Mouse (Mus musculus) heart, embryonic 12.5 days (tissue): Measurements from ENCODE around the gene Ankzf1. TPM values are rescaled to one million over a fixed set of nuclear protein-coding genes. Genes with fewer than 3 reads are reported as not detected.

ENCODE experiments used
- ATAC-seq: fragments of 200-750 bp; cut with Nextera tagmentation; 2 replicates; pipeline ENCODE4 v1.8.0; 2017; ENCODE audit warnings: moderate TSS enrichment, moderate library complexity; ENCODE audit not compliant: insufficient number of reproducible peaks, low FRiP score
- H3K27ac ChIP-seq: fragments of 300-500 bp; sonication (generic); 2 replicates; pipeline ENCODE4 v1.5.1; 2016; ENCODE audit warnings: mild to moderate bottlenecking, moderate library complexity; ENCODE audit not compliant: poor library complexity, severe bottlenecking
- H3K27me3 ChIP-seq: fragments of 300-500 bp; sonication (generic); replicated peaks from 2 replicates; pipeline ENCODE4 v1.6.1; 2016; ENCODE audit warnings: mild to moderate bottlenecking, moderate library complexity
- H3K36me3 ChIP-seq: fragments of 300-500 bp; sonication (generic); 2 replicates; pipeline ENCODE4 v1.6.1; 2016; ENCODE audit warnings: mild to moderate bottlenecking, moderate library complexity
- H3K4me1 ChIP-seq: fragments of 300-500 bp; sonication (generic); replicated peaks from 2 replicates; pipeline ENCODE4 v1.6.1; 2016; ENCODE audit warnings: mild to moderate bottlenecking
- H3K4me2 ChIP-seq: fragments of 300-500 bp; sonication (generic); 2 replicates; pipeline ENCODE4 v1.6.1; 2016; ENCODE audit warnings: mild to moderate bottlenecking, moderate library complexity
- H3K4me3 ChIP-seq: fragments of 300-500 bp; sonication (generic); 2 replicates; pipeline ENCODE4 v1.5.1; 2016; ENCODE audit warnings: mild to moderate bottlenecking
- H3K9ac ChIP-seq: fragments of 300-500 bp; sonication (generic); 2 replicates; pipeline ENCODE4 v1.6.1; 2016; ENCODE audit warnings: mild to moderate bottlenecking, moderate library complexity
- H3K9me3 ChIP-seq: fragments of 300-500 bp; sonication (generic); replicated peaks from 2 replicates; pipeline ENCODE4 v1.6.1; 2016; ENCODE audit warnings: mild to moderate bottlenecking, moderate library complexity
- WGBS: fragments of 180-500 bp; shearing (Covaris S2); methylation state at CpG from one replicate; pipeline ENCODE4 v1.1.7; 2016; 5-methylcytosine and 5-hydroxymethylcytosine counted together
- polyA plus RNA-seq: library from polyadenylated mRNA; unstranded; fragments of >200 nt; fragmentation: Nextera tagmentation; extraction: Ambion mirVana; gene quantifications from 2 replicates; pipeline ENCODE4 v1.2.1, GENCODE M21; 2016

The Ankzf1 gene
- 26.7 and 29.3 TPM in 2 replicates for polyA plus RNA-seq

GRCm38 (mm10) chr1:75191622-75192402 lies at the start of gene Ankzf1, which contains the start of gene Atg9a:
Ankzf1 (plus strand) TSS chr1:75192151.
Atg9a (minus strand) TSS chr1:75192196.
- peaks cover 37% of the 10 kb centered on the region for H3K36me3 ChIP-seq

GRCm38 (mm10) chr1:75142301-75143261 lies 49.4 kb upstream of the Ankzf1 start, which contains the start of the genes Cnppd1 and Retreg2:
Cnppd1 (minus strand) TSS chr1:75142711.
Retreg2 (plus strand) TSS chr1:75142778.
- Histone ChIP-seq H3K36me3 (peaks cover 55% of the 10 kb centered on the region), H3K4me2 (peak within 1 kb of the TSS; percentile 74), H3K9ac (peak within 1 kb of the TSS; percentile 96), H3K27me3 (no peaks in the 10 kb centered on the region), H3K9me3 (no peaks in the 10 kb centered on the region), H3K27ac (peak within 1 kb of the TSS; percentile 96), H3K4me3 (peak within 1 kb of the TSS; percentile 85), H3K4me1 (peaks cover 19% of the 10 kb centered on the region)
- ATAC-seq, result peak; percentile 91
- WGBS, result under 1% methylated on average over 88 of the region's 91 CpGs

More at GRCm38 (mm10) chr1:75191622-75192402, at the start of gene Ankzf1, which contains the start of gene Atg9a:
- peak within 1 kb of the TSS; percentile 90 for H3K27ac ChIP-seq
- H3K9ac ChIP-seq, result peak within 1 kb of the TSS; percentile 87
- WGBS, result under 1% methylated on average over 56 of the region's 56 CpGs
- peak within 1 kb of the TSS; percentile 85 for H3K4me3 ChIP-seq
- ATAC-seq, result peak; percentile 98
- H3K4me1 ChIP-seq, result peaks cover 22% of the 10 kb centered on the region
- H3K27me3 ChIP-seq, result no peaks in the 10 kb centered on the region
- H3K9me3 ChIP-seq, result no peaks in the 10 kb centered on the region
- peak within 1 kb of the TSS; percentile 81 for H3K4me2 ChIP-seq

DNA sequence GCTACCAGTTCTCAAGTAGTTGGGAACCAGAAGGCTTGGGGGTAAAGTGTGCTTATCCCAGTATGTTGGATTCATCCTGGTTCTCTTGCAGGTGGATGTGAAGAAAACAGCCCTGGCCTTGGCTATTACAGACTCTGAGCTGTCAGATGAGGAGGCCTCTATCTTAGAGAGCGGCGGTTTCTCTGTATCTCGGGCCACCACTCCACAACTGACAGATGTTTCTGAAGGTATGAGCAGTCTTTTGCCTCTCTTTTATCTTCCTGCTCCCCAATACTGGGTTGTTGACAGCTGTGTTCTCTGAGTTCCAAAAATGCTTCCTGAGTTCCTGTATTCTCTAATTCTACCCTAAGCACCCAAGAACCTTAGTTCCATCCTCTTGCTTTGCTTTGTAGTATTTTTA lies 46.4 kb upstream of the Ankzf1 start:
- Histone ChIP-seq H3K4me2 (no peak overlapping the region), H3K27me3 (no peaks in the 10 kb centered on the region), H3K4me3 (no peak overlapping the region), H3K9ac (no peak overlapping the region), H3K4me1 (peaks cover 14% of the 10 kb centered on the region), H3K9me3 (no peaks in the 10 kb centered on the region), H3K36me3 (peaks cover 57% of the 10 kb centered on the region), H3K27ac (no peak overlapping the region)
- WGBS, result 86% methylated on average over 3 of the region's 3 CpGs
- no peak for ATAC-seq

DNA sequence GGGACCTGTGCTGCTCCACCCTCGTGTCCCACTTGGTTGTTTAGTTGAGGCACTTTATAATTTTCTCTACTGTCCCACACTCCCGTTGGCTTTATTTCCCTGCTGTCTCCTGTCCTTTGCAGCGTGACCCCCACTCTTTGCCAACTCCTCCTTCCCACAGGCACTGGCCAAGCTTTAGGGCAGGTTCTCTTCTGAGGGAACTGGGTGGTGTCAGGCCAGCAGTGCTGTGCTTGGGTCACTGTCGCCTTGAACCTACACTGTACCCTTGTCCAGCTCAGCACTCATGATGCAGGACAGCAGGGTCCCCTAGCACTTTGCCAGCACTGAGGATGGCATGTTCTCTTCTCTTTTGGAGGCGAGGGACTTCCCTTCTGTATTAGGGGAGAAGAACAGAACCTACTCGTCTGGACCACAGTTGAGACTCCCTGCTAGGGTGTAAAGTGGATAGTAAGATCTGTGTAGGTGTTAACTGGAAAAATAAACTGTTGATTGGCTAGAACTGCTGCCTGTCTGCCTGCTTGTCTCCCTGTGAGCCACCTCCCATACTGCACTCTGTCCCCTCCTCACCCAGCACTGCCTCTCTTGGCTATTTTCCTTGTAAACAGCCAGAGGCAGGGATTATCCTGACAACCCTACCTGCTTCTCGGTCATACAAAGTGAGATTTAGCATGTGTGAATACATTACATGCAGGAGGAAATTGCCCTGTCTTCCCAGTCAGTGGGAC lies 44.4 kb upstream of the Ankzf1 start:
- Histone ChIP-seq H3K27me3 (no peaks in the 10 kb centered on the region), H3K4me1 (peaks cover 8% of the 10 kb centered on the region), H3K9ac (no peak overlapping the region), H3K4me2 (no peak overlapping the region), H3K27ac (no peak overlapping the region), H3K9me3 (no peaks in the 10 kb centered on the region), H3K36me3 (peaks cover 57% of the 10 kb centered on the region), H3K4me3 (no peak overlapping the region)
- 66% methylated on average over 7 of the region's 7 CpGs for WGBS
- no peak for ATAC-seq

DNA sequence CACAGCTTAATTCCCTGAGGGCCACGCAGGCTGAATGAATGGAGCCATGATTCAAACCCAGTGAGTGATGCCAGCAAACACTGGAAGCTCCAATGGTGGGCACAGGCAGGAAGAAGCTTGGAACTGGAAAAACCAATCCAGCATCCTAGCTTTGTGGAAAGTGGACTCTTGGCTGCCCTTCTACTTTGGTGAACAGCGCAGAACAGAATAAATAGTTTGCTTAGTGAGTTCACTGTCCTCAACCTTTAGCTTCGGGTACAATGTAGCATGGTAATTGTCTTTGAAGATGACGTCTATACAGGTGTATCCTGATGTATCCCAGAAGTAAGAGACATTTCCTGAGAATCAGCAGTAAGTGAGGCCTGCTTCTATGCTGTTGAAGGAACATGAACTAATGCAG lies 43.2 kb upstream of the Ankzf1 start:
- no peak overlapping the region for H3K9ac ChIP-seq
- peaks cover 3% of the 10 kb centered on the region for H3K4me1 ChIP-seq
- ATAC-seq, result no peak
- H3K4me2 ChIP-seq, result no peak overlapping the region
- no peak overlapping the region for H3K4me3 ChIP-seq
- no peak overlapping the region for H3K27ac ChIP-seq
- H3K36me3 ChIP-seq, result peaks cover 57% of the 10 kb centered on the region
- no peaks in the 10 kb centered on the region for H3K27me3 ChIP-seq
- no peaks in the 10 kb centered on the region for H3K9me3 ChIP-seq
- 87% methylated on average over 4 of the region's 4 CpGs for WGBS

- Histone ChIP-seq H3K27me3 (no peaks in the 10 kb centered on the region), H3K4me2 (no peak overlapping the region), H3K27ac (no peak overlapping the region), H3K36me3 (no peaks in the 10 kb centered on the region), H3K9ac (no peak overlapping the region), H3K4me1 (no peaks in the 10 kb centered on the region), H3K4me3 (no peak overlapping the region), H3K9me3 (no peaks in the 10 kb centered on the region)
- ATAC-seq, result no peak
- WGBS, result 38% methylated on average over 3 of the region's 3 CpGs
Observed at GRCm38 (mm10) chr1:75155837-75156236, 36.1 kb upstream of the Ankzf1 start.

GRCm38 (mm10) chr1:75158990-75159389 lies 33.0 kb upstream of the Ankzf1 start:
- H3K36me3 ChIP-seq, result no peaks in the 10 kb centered on the region
- H3K4me1 ChIP-seq, result no peaks in the 10 kb centered on the region
- no peaks in the 10 kb centered on the region for H3K27me3 ChIP-seq
- no peak overlapping the region for H3K9ac ChIP-seq
- no peaks in the 10 kb centered on the region for H3K9me3 ChIP-seq
- H3K27ac ChIP-seq, result no peak overlapping the region
- H3K4me3 ChIP-seq, result no peak overlapping the region
- no peak overlapping the region for H3K4me2 ChIP-seq
- ATAC-seq, result no peak

DNA sequence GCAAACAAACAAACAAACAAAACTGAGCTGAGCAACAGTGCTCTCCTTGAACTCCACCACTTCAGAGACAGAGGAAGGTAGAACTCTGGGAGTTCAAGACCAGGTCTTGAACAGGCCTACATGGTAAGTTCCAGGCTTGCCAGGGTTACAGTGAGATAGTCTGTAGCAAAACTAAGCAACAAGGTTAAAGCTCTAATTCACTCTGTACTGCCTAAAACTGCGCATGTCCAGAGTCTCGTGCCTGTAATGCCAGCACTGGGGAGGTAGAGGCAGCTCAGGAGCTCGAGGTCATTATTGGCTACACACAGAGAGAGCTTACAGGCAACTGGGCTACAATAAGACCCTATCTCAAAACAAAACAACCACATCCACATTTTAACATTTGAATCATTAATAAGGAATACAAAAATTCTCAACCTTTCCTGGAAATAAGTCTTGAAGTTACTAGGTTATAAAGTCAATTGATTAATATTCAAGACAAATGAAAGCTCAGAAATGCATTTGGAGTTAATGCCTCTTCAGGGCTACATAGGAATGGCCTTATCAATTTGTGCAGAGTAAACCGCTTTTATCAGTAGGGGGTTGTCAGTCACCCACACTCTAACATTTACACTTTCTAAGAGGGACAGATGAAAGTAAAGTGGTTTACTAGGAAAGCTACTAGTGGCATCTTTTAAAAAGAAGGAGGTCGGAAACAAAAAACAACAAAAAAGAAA lies 32.3 kb upstream of the Ankzf1 start:
- ATAC-seq, result no peak
- 38% methylated on average over 5 of the region's 5 CpGs for WGBS
- no peak overlapping the region for H3K4me2 ChIP-seq
- no peaks in the 10 kb centered on the region for H3K36me3 ChIP-seq
- no peaks in the 10 kb centered on the region for H3K27me3 ChIP-seq
- H3K9ac ChIP-seq, result no peak overlapping the region
- no peak overlapping the region for H3K27ac ChIP-seq
- no peak overlapping the region for H3K4me3 ChIP-seq
- H3K4me1 ChIP-seq, result no peaks in the 10 kb centered on the region
- H3K9me3 ChIP-seq, result no peaks in the 10 kb centered on the region

DNA sequence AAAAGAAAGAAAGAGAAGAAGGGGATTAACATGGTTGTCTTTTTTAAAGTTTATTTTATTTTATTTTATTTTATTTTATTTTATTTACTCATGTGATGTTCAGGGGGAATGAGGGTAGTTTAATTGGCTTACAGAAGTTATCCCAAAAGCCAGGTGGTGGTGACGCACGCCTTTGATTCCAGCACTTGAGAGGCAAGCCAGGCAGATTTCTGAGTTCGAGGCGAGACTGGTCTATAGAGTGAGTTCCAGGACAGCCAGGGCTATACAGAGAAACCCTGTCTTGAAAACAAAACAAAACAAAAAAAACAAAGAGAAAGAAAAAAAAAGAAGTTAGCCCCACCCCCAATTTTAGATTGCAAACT lies 31.7 kb upstream of the Ankzf1 start:
- ATAC-seq, result no peak
- H3K9me3 ChIP-seq, result no peaks in the 10 kb centered on the region
- no peaks in the 10 kb centered on the region for H3K4me1 ChIP-seq
- H3K4me3 ChIP-seq, result no peak overlapping the region
- H3K27ac ChIP-seq, result no peak overlapping the region
- H3K9ac ChIP-seq, result no peak overlapping the region
- H3K36me3 ChIP-seq, result no peaks in the 10 kb centered on the region
- no peak overlapping the region for H3K4me2 ChIP-seq
- no peaks in the 10 kb centered on the region for H3K27me3 ChIP-seq
- WGBS, result 59% methylated on average over 4 of the region's 4 CpGs

GRCm38 (mm10) chr1:75168093-75168471 lies 23.9 kb upstream of the Ankzf1 start:
- peak overlapping the region; percentile 15; the same call in 1 of the 2 replicates for H3K27ac ChIP-seq
- peak overlapping the region; percentile 72 for H3K4me2 ChIP-seq
- H3K36me3 ChIP-seq, result peaks cover 34% of the 10 kb centered on the region
- peak; percentile 18 for ATAC-seq
- peak overlapping the region; percentile 72; the same call in 1 of the 2 replicates for H3K9ac ChIP-seq
- no peaks in the 10 kb centered on the region for H3K27me3 ChIP-seq
- no peaks in the 10 kb centered on the region for H3K9me3 ChIP-seq
- H3K4me3 ChIP-seq, result peak overlapping the region; percentile 66
- 9% methylated on average over 7 of the region's 7 CpGs for WGBS
- H3K4me1 ChIP-seq, result peaks cover 9% of the 10 kb centered on the region; the same call in 1 of the 2 replicates
